Mouse (Mus musculus) brain, embryonic 14.5 days (tissue): ENCODE results near the gene Rapgef3.

ENCODE experiments used
- CTCF ChIP-seq: fragments of 200-500 bp; IDR thresholded peaks from 2 replicates; pipeline ENCODE4 v1.5.1; 2012; ENCODE audit warnings: inconsistent platforms, mild to moderate bottlenecking, moderate library complexity, borderline replicate concordance; ENCODE audit not compliant: insufficient read depth, insufficient read length; ENCODE audit errors: extremely low read depth
- POLR2A ChIP-seq: fragments of 200-500 bp; IDR thresholded peaks from 2 replicates; pipeline ENCODE4 v1.6.1; 2012; ENCODE audit warnings: mild to moderate bottlenecking, inconsistent platforms, borderline replicate concordance; ENCODE audit not compliant: poor library complexity, insufficient read depth, insufficient read length, severe bottlenecking; ENCODE audit errors: extremely low read depth

GRCm38 (mm10) chr15:97731111-97731510 is 36.7 kb downstream of the Rapgef3 start, which contains the start of gene Endou:
- TF ChIP-seq CTCF = no peak
- no peak for TF ChIP-seq POLR2A
